8 mouse cellular contexts compared by ENCODE assay signal in genomic region chr1:39901063-39901811, GRCm38 (mm10). TPM values are rescaled to one million over a fixed set of nuclear protein-coding genes. Genes with fewer than 3 reads are reported as not detected.
DNase-seq lines count a peak whose midpoint lies in the region; ATAC-seq and TF ChIP-seq lines count a peak whose summit lies in the region.

No protein-coding gene starts in this region.

- DNase-seq in B cell, adult 2 months = peak; percentile 48 to 61
- DNase-seq in ZHBTc4 (ENCODE audit: low read depth, low spot score) = peak; percentile 45
- DNase-seq in embryo, embryonic 10.5 days (ENCODE audit: low spot score) = peak; percentile 70
- DNase-seq in heart, adult 2 months = peak; percentile 81 to 82
- peak; percentile 27 for DNase-seq in kidney, adult 11 months
- DNase-seq in urinary bladder, postnatal 14 days (ENCODE audit: low spot score) = peak; percentile 44

- peak; percentile 11; the same call in 1 of the 2 replicates for ATAC-seq in liver, embryonic 16.5 days (ENCODE audit: low read depth)

- H3K27ac ChIP-seq in heart, adult 2 months = peak overlapping the region; percentile 95
- H3K27ac ChIP-seq in liver, embryonic 16.5 days (ENCODE audit: low read length) = peak overlapping the region; percentile 79
- H3K27ac ChIP-seq in olfactory bulb, adult 2 months (ENCODE audit: insufficient read depth, low read depth, low read length) = peak overlapping the region; percentile 87

- intact Hi-C loops in heart, adult 2 months (cut with DNase I) = loop anchor here (2.0 to 5.0 kb wide), 3 partner anchors 32 to 140 kb away; no protein-coding TSS in a partner anchor

- no peaks in the 10 kb centered on the region for H3K27me3 ChIP-seq in heart, adult 2 months (ENCODE audit: control insufficient read depth, insufficient read depth, low read length)
- H3K27me3 ChIP-seq in liver, embryonic 16.5 days (ENCODE audit: control insufficient read depth, insufficient read depth, low read depth, low read length) = peaks cover 28% of the 10 kb centered on the region

- TF ChIP-seq POLR2A in heart, adult 2 months (IDR thresholded peaks at IDR 0.05; ENCODE audit: insufficient read depth, low read depth, low read length) = 0 out of 2 replicates have a peak, but pooled peaks have one; percentile 35
- TF ChIP-seq POLR2A in olfactory bulb, adult 2 months (IDR thresholded peaks at IDR 0.05; ENCODE audit: insufficient read depth, low read depth, low read length) = no peak

- H3K4me1 ChIP-seq in heart, adult 2 months (ENCODE audit: control insufficient read depth, insufficient read depth, low read length) = peaks cover 16% of the 10 kb centered on the region
- no peaks in the 10 kb centered on the region; the same call in none of the 2 replicates for H3K4me1 ChIP-seq in liver, embryonic 16.5 days (ENCODE audit: control insufficient read depth, low read depth, low read length)
- H3K4me1 ChIP-seq in olfactory bulb, adult 2 months (ENCODE audit: control insufficient read depth, insufficient read depth, low read length) = peaks cover 16% of the 10 kb centered on the region

- no peaks in the 10 kb centered on the region for H3K9me3 ChIP-seq in liver, embryonic 16.5 days (replicated peaks; ENCODE audit: control insufficient read depth, low read length)

- H3K4me2 ChIP-seq in liver, embryonic 16.5 days (ENCODE audit: low read depth, low read length) = peak overlapping the region; percentile 66

- 1% methylated on average over 65 of the region's 75 CpGs for WGBS in heart, adult 2 months
- under 1% methylated on average over 58 of the region's 75 CpGs for WGBS in liver, embryonic 16.5 days (ENCODE audit: insufficient replicate concordance)
- under 1% methylated on average over 75 of the region's 75 CpGs for whole genome bisulfite sequencing in olfactory bulb, adult 2 months

- H3K4me3 ChIP-seq in heart, adult 2 months = peak overlapping the region; percentile 80
- H3K4me3 ChIP-seq in liver, embryonic 16.5 days (ENCODE audit: low read depth, low read length) = peak overlapping the region; percentile 70
- H3K4me3 ChIP-seq in olfactory bulb, adult 2 months (ENCODE audit: insufficient read depth, low read depth, low read length) = peak overlapping the region; percentile 99

- peaks cover 8% of the 10 kb centered on the region for H3K79me2 ChIP-seq in heart, adult 2 months (replicated peaks; ENCODE audit: control insufficient read depth, insufficient read depth, low read length)

- peak overlapping the region; percentile 96 for H3K9ac ChIP-seq in heart, adult 2 months (ENCODE audit: low read depth, low read length)
- H3K9ac ChIP-seq in liver, embryonic 16.5 days (ENCODE audit: low read depth, low read length) = peak overlapping the region; percentile 73

- no peak for TF ChIP-seq EP300 in heart, adult 2 months (IDR thresholded peaks at IDR 0.05; ENCODE audit: insufficient read depth, low read depth, low read length)

- peaks cover 23% of the 10 kb centered on the region for H3K36me3 ChIP-seq in heart, adult 2 months (ENCODE audit: control insufficient read depth, insufficient read depth, low read length)
- no peaks in the 10 kb centered on the region for H3K36me3 ChIP-seq in liver, embryonic 16.5 days (ENCODE audit: control insufficient read depth, insufficient read depth)

- no peak for TF ChIP-seq CTCF in heart, adult 2 months (IDR thresholded peaks at IDR 0.05)
- no peak for TF ChIP-seq CTCF in olfactory bulb, adult 2 months (IDR thresholded peaks at IDR 0.05; ENCODE audit: insufficient read depth, low read depth, low read length)

RNA-seq across cellular contexts. Expression of gene Map4k4, which starts 0.5 kb away (rescaled TPM):
- total RNA-seq in heart, adult 2 months (2021) = 100 to 1,000 TPM; 129 to 134 TPM
- polyA plus RNA-seq in heart, adult 2 months (2012; rRNA removed) = 85.2 and 133 TPM in 2 replicates
- 2.2 TPM in 2 replicates for polyA plus RNA-seq in liver, embryonic 16.5 days (2015; fragmentation: Nextera tagmentation; extraction: Ambion mirVana)
- 300 and 913 TPM in 2 replicates for polyA plus RNA-seq in olfactory bulb, adult 2 months (2012; ENCODE audit: insufficient read depth, insufficient read length, low replicate concordance, missing spikeins)

Comparison
In these comparisons a context has a peak if more than half of its experiments do, and no peak if none do; other contexts are left out.
1. Peak in every context shown above with its lines: DNase-seq, ATAC-seq, H3K4me3 ChIP-seq and H3K27ac ChIP-seq.
2. DNase-seq: peak in every context shown above with its lines; median percentile 82 in heart, adult 2 months; 70 in embryo, embryonic 10.5 days; 54 in B cell, adult 2 months; 45 in ZHBTc4; 44 in urinary bladder, postnatal 14 days; 27 in kidney, adult 11 months.
3. RNA of gene Map4k4, which starts 0.5 kb away (polyA plus RNA-seq): 300 to 913 TPM in olfactory bulb, adult 2 months and 85.2 to 133 TPM in heart, adult 2 months; 2.2 TPM in liver, embryonic 16.5 days; every median in the first group is over 10 times any median in the second.